Mouse (Mus musculus) hindbrain, embryonic 13.5 days (tissue): ENCODE measurements around the gene Cdca5. TPM values are rescaled to one million over a fixed set of nuclear protein-coding genes. Genes with fewer than 3 reads are reported as not detected.
"Not testable (repeated sequence)": the region's sequence is repeated elsewhere in the genome, so short reads cannot be mapped to it uniquely, and the experiment has no call there.

ENCODE experiments used
- ATAC-seq: fragments of 200-750 bp; cut with Nextera tagmentation; 2 replicates; pipeline ENCODE4 v1.8.0; 2017; ENCODE audit warnings: moderate TSS enrichment; ENCODE audit not compliant: low FRiP score
- H3K27ac ChIP-seq: fragments of 300-500 bp; sonication (generic); 2 replicates; pipeline ENCODE4 v1.5.1; 2015; ENCODE audit warnings: inconsistent platforms, mild to moderate bottlenecking, moderate library complexity
- H3K27me3 ChIP-seq: fragments of 300-500 bp; sonication (generic); 2 replicates; pipeline ENCODE4 v1.6.1; 2015; ENCODE audit warnings: mild to moderate bottlenecking, inconsistent platforms
- H3K36me3 ChIP-seq: fragments of 300-500 bp; sonication (generic); 2 replicates; pipeline ENCODE4 v1.6.1; 2015; ENCODE audit warnings: mild to moderate bottlenecking, inconsistent platforms
- H3K4me1 ChIP-seq: fragments of 300-500 bp; sonication (generic); replicated peaks from 2 replicates; pipeline ENCODE4 v1.6.1; 2015; ENCODE audit warnings: inconsistent platforms
- H3K4me2 ChIP-seq: fragments of 300-500 bp; sonication (generic); 2 replicates; pipeline ENCODE4 v1.6.1; 2015; ENCODE audit warnings: inconsistent platforms, mild to moderate bottlenecking, moderate library complexity
- H3K4me3 ChIP-seq: fragments of 300-500 bp; sonication (generic); 2 replicates; pipeline ENCODE4 v1.5.1; 2015; ENCODE audit warnings: mild to moderate bottlenecking, inconsistent platforms
- H3K9ac ChIP-seq: fragments of 300-500 bp; sonication (generic); 2 replicates; pipeline ENCODE4 v1.6.1; 2015; ENCODE audit warnings: mild to moderate bottlenecking, inconsistent platforms
- H3K9me3 ChIP-seq: fragments of 300-500 bp; sonication (generic); 2 replicates; pipeline ENCODE4 v1.6.1; 2016; ENCODE audit warnings: inconsistent platforms
- WGBS: fragments of 180-500 bp; shearing (Covaris S2); methylation state at CpG from one replicate; pipeline ENCODE4 v1.1.7; 2015; 5-methylcytosine and 5-hydroxymethylcytosine counted together
- polyA plus RNA-seq: library from polyadenylated mRNA; unstranded; fragments of >200 nt; fragmentation: Nextera tagmentation; extraction: Ambion mirVana; gene quantifications from 2 replicates; pipeline ENCODE4 v1.2.1, GENCODE M21; 2015

The Cdca5 gene
- polyA plus RNA-seq, 1 experiment from 2014 or later, result 9.2 TPM

DNA sequence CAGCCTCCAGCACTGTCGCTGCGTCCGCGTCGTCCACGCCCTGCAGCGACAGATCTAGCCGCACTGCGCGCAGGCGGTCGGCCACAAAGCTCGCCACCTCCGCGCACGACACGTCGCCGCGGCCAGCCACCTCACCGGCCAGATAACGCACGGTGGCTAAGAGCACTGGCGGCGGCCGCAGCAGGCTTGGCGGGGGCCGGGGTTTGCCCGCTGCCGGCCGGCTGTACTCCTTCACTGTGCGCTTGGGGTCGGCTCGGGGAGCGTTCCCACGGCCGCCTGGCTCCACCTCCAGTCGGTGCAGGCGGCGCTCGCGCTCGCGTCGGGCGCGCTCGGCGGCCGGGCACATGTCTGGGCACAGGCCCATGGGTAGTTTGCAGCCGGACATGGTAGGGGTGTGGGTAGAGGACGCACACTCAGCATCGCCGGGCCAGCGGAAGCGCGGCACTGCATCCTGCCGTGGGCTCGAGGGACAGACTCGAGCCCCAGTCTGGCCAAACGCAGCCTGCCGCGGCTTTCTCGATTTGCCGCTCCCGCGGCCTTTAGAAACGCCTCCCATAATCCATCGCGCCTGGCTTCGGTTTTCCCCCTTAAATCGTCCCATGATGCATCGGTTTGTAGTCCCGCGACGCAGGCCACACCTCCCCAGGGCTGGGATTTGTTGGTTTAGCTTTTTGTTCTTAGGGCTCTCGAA lies 33.3 kb downstream of the Cdca5 start, which contains the start of gene Sac3d1:
Sac3d1 (minus strand) TSS at position 665 of the 691 bp plus-strand sequence.
- Histone ChIP-seq H3K27ac (peak within 1 kb of the TSS; percentile 95), H3K4me1 (peaks cover 30% of the 10 kb centered on the region), H3K4me2 (peak within 1 kb of the TSS; percentile 93), H3K36me3 (peaks cover 50% of the 10 kb centered on the region), H3K9ac (peak within 1 kb of the TSS; percentile 89), H3K27me3 (no peaks in the 10 kb centered on the region), H3K9me3 (no peaks in the 10 kb centered on the region), H3K4me3 (peak within 1 kb of the TSS; percentile 89)
- ATAC-seq, result peak; percentile 91
- WGBS, result under 1% methylated on average over 77 of the region's 77 CpGs

DNA sequence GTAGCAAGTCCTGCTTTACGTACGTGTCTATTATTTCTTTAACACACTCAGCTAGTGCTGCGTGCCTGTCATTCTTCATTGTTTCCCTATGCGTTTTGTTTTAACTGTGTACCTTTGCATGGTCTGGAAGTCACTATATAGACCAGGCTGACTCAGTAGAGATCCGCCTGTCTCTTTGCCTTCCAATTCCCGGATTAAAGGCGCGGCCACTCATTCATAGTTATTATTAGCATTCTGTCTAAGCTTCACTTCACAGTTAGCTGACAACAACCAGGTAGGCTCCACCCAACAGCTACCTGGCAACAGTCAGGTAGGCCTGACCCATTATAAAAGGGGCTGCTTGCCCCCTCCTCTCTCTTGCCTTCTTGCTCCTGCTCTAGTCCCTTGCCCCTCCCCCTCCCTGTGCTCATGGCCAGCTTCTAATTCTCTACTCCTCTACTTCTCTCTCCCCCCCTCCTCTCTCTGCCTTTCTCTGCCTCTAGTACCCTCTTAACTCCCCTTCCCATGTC lies 33.9 kb downstream of the Cdca5 start:
- peak overlapping the region; percentile 89 for H3K9ac ChIP-seq
- no peaks in the 10 kb centered on the region for H3K27me3 ChIP-seq
- H3K4me3 ChIP-seq, result peak overlapping the region; percentile 89
- H3K36me3 ChIP-seq, result peaks cover 50% of the 10 kb centered on the region
- peak overlapping the region; percentile 95 for H3K27ac ChIP-seq
- peak overlapping the region; percentile 93 for H3K4me2 ChIP-seq
- no peaks in the 10 kb centered on the region for H3K9me3 ChIP-seq
- WGBS, result under 1% methylated on average over 8 of the region's 8 CpGs
- peak; percentile 52 for ATAC-seq
- peaks cover 36% of the 10 kb centered on the region for H3K4me1 ChIP-seq

GRCm38 (mm10) chr19:6121761-6122160 lies 37.0 kb downstream of the Cdca5 start:
- Histone ChIP-seq H3K27ac (no peak overlapping the region), H3K36me3 (peaks cover 28% of the 10 kb centered on the region), H3K4me2 (no peak overlapping the region), H3K4me1 (peaks cover 31% of the 10 kb centered on the region), H3K9ac (0 out of 2 replicates have a peak overlapping the region, but pooled peaks have one; percentile 39), H3K4me3 (no peak overlapping the region), H3K9me3 (no peaks in the 10 kb centered on the region), H3K27me3 (no peaks in the 10 kb centered on the region)
- 39% methylated on average over 19 of the region's 19 CpGs for WGBS
- ATAC-seq, result no peak

GRCm38 (mm10) chr19:6123330-6123729 lies 38.5 kb downstream of the Cdca5 start:
- H3K4me3 ChIP-seq, result no peak overlapping the region
- no peak for ATAC-seq
- H3K9me3 ChIP-seq, result no peaks in the 10 kb centered on the region
- H3K4me1 ChIP-seq, result peaks cover 25% of the 10 kb centered on the region
- H3K36me3 ChIP-seq, result peaks cover 28% of the 10 kb centered on the region
- H3K9ac ChIP-seq, result peak overlapping the region; percentile 20; the same call in 1 of the 2 replicates
- no peaks in the 10 kb centered on the region for H3K27me3 ChIP-seq
- peak overlapping the region; percentile 49 for H3K27ac ChIP-seq
- WGBS, result 62% methylated on average over 8 of the region's 8 CpGs
- no peak overlapping the region for H3K4me2 ChIP-seq

DNA sequence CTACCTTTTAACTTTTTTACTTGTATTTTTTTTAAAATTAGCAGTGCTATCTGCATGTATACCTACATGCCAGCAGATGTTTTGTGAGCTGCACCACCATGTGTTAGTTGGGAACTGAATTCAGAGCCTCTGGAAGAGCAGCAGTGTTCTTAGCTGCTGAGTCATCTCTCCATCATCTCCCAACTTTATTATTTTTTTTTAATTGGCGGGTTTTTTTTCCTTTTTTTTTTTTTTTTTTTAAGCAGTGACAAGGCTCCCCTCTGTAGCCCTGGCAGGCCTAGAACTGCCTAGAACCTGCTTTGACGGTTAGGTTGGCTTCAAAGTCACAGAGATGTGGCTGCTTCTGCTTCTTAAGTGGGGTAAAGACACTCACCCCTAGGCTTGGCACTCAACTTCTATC lies 40.1 kb downstream of the Cdca5 start:
- no peak overlapping the region for H3K4me3 ChIP-seq
- 83% methylated on average over 2 of the region's 2 CpGs for WGBS
- H3K4me1 ChIP-seq, result peaks cover 12% of the 10 kb centered on the region
- no peak overlapping the region for H3K4me2 ChIP-seq
- no peaks in the 10 kb centered on the region for H3K27me3 ChIP-seq
- H3K36me3 ChIP-seq, result peaks cover 25% of the 10 kb centered on the region
- no peak for ATAC-seq
- H3K27ac ChIP-seq, result no peak overlapping the region
- no peak overlapping the region for H3K9ac ChIP-seq
- no peaks in the 10 kb centered on the region for H3K9me3 ChIP-seq

GRCm38 (mm10) chr19:6126289-6126688 lies 41.5 kb downstream of the Cdca5 start:
- H3K9ac ChIP-seq, result no peak overlapping the region
- peaks cover 12% of the 10 kb centered on the region for H3K4me1 ChIP-seq
- no peak for ATAC-seq
- no peak overlapping the region for H3K4me2 ChIP-seq
- H3K27ac ChIP-seq, result no peak overlapping the region
- 23% methylated on average over 4 of the region's 4 CpGs for WGBS
- H3K9me3 ChIP-seq, result no peaks in the 10 kb centered on the region
- H3K36me3 ChIP-seq, result peaks cover 13% of the 10 kb centered on the region
- no peak overlapping the region for H3K4me3 ChIP-seq
- H3K27me3 ChIP-seq, result no peaks in the 10 kb centered on the region

- no peaks in the 10 kb centered on the region for H3K27me3 ChIP-seq
- H3K27ac ChIP-seq, result peak overlapping the region; percentile 94
- 74% methylated on average over 10 of the region's 10 CpGs for WGBS
- peak overlapping the region; percentile 55 for H3K4me2 ChIP-seq
- H3K36me3 ChIP-seq, result peaks cover 6% of the 10 kb centered on the region; the same call in 1 of the 2 replicates
- H3K9ac ChIP-seq, result peak overlapping the region; percentile 76; the same call in 1 of the 2 replicates
- H3K4me3 ChIP-seq, result peak overlapping the region; percentile 58
- no peaks in the 10 kb centered on the region for H3K9me3 ChIP-seq
- no peak for ATAC-seq
- H3K4me1 ChIP-seq, result peaks cover 12% of the 10 kb centered on the region
Measured at GRCm38 (mm10) chr19:6126789-6127580, 42.2 kb downstream of the Cdca5 start.

DNA sequence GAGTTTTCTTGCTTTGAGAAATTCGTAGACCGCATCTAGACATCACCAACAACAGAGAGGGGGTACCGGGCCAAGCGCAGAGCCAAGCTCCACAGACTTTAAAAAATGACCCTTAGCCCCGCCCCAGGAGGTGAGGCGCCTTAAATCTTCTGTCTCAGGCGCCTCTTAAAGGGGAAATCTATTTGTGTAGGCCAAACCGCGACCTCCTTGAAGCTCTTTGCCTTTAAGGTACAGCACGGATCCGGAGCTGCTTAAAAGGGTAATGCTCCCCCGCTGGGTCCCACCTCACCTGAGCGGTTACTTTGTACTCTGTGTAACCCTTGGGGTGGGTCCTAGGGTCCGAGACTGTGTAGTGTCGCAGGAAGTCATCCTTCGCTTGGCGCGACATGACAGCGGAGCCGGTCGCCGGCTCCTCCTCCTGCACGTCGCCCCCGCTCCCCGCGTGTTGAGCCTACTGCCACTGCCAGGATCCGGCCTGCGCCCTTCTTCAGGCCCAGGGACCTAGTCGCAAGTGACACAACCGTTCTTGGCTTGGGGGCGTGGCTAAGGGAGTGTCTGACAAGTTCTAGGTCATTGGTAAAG lies 43.1 kb downstream of the Cdca5 start, which contains the start of gene Snx15:
Snx15 (minus strand) TSS at position 545 of the 582 bp plus-strand sequence.
- Histone ChIP-seq H3K36me3 (peaks cover 6% of the 10 kb centered on the region; the same call in 1 of the 2 replicates), H3K4me3 (peak within 1 kb of the TSS; percentile 58), H3K4me2 (peak within 1 kb of the TSS; percentile 55), H3K9ac (peak within 1 kb of the TSS; percentile 76), H3K9me3 (no peaks in the 10 kb centered on the region), H3K27ac (peak within 1 kb of the TSS; percentile 94), H3K4me1 (peaks cover 16% of the 10 kb centered on the region), H3K27me3 (no peaks in the 10 kb centered on the region)
- under 1% methylated on average over 32 of the region's 32 CpGs for WGBS
- ATAC-seq, result peak; percentile 94

DNA sequence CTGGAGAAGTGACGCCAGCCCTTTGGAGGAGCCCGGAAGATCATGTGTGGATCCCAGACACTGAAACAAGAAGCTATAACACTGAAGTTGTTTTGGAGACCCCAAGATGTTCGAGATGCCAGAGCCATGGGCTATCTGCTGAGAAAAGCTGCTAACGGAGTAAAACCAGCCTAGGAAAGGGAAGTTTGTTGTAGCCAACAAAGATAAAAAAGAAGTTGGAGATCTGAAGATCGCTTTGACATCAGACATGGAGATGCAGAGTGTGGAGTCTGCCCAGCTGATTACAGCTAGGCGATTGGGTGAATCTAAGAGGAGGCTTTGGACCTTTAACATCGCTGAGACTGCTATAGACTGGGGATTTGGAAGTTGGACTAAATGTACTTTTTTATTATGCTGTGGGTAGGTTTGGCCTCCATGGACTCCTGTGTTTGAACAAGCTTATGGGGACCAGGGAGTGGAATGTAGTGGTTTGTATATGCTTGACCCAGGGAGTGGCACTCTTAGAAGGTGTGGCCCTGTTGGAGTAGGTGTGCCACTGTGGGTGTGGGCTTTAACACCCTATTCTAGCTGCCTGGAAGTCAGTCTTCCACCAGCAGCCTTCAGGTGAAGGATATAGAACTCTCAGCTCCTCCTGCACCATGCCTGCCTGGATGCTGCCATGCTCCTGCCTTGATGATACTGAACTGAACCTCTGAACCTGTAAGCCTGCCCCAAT lies 45.8 kb downstream of the Cdca5 start:
- H3K27ac ChIP-seq, H3K9ac ChIP-seq, ATAC-seq, H3K4me1 ChIP-seq, H3K9me3 ChIP-seq, H3K4me2 ChIP-seq, H3K4me3 ChIP-seq, H3K27me3 ChIP-seq: not testable (repeated sequence)
- peaks cover 22% of the 10 kb centered on the region for H3K36me3 ChIP-seq
- WGBS, result 82% methylated on average over 7 of the region's 7 CpGs

GRCm38 (mm10) chr19:6132171-6132827 lies 47.5 kb downstream of the Cdca5 start:
- Histone ChIP-seq H3K4me1 (peaks cover 4% of the 10 kb centered on the region), H3K36me3 (peaks cover 40% of the 10 kb centered on the region), H3K4me3 (no peak overlapping the region), H3K27me3 (no peaks in the 10 kb centered on the region), H3K9ac (peak overlapping the region; percentile 19; the same call in 1 of the 2 replicates), H3K9me3 (no peaks in the 10 kb centered on the region), H3K27ac (no peak overlapping the region; the same call in 1 of the 2 replicates), H3K4me2 (no peak overlapping the region)
- 86% methylated on average over 7 of the region's 7 CpGs for WGBS
- ATAC-seq, result no peak

GRCm38 (mm10) chr19:6133197-6133596 lies 48.4 kb downstream of the Cdca5 start:
- H3K36me3 ChIP-seq, result peaks cover 48% of the 10 kb centered on the region
- not testable (repeated sequence) for H3K4me1 ChIP-seq, H3K9me3 ChIP-seq, ATAC-seq, H3K4me2 ChIP-seq, H3K27ac ChIP-seq, H3K9ac ChIP-seq, H3K4me3 ChIP-seq, H3K27me3 ChIP-seq
- WGBS, result 65% methylated on average over 1 of the region's 1 CpGs
